Mouse (Mus musculus) embryonic facial prominence, embryonic 11.5 days (tissue): ENCODE results near the gene Tmcc3. TPM values are rescaled to one million over a fixed set of nuclear protein-coding genes. Genes with fewer than 3 reads are reported as not detected.

Experiments
- ATAC-seq: fragments of 200-750 bp; cut with Nextera tagmentation; replicated peaks from 2 replicates; pipeline ENCODE4 v1.8.0; 2017; ENCODE audit warnings: low read depth; ENCODE audit not compliant: insufficient number of reproducible peaks, low FRiP score, low TSS enrichment
- DNase-seq: peaks from one replicate; pipeline ENCODE4 v3.0.0-alpha.2; 2015; ENCODE audit warnings: low spot score
- H3K27ac ChIP-seq: fragments of 300-500 bp; sonication (generic); replicated peaks from 2 replicates; pipeline ENCODE4 v1.5.1; 2014; ENCODE audit warnings: mild to moderate bottlenecking, low read depth, low read length, control low read depth
- H3K27me3 ChIP-seq: fragments of 300-500 bp; sonication (generic); 2 replicates; pipeline ENCODE4 v1.6.1; 2014; ENCODE audit warnings: mild to moderate bottlenecking, low read length, moderate library complexity, mixed read lengths; ENCODE audit not compliant: control insufficient read depth, insufficient read depth
- H3K36me3 ChIP-seq: fragments of 300-500 bp; sonication (generic); replicated peaks from 2 replicates; pipeline ENCODE4 v1.6.1; 2014; ENCODE audit warnings: low read depth, mild to moderate bottlenecking, low read length, moderate library complexity, mixed read lengths; ENCODE audit not compliant: control insufficient read depth, insufficient read depth
- H3K4me1 ChIP-seq: fragments of 300-500 bp; sonication (generic); 2 replicates; pipeline ENCODE4 v1.6.1; 2014; ENCODE audit warnings: low read length, mixed read lengths; ENCODE audit not compliant: control insufficient read depth, insufficient read depth
- H3K4me2 ChIP-seq: fragments of 300-500 bp; sonication (generic); 2 replicates; pipeline ENCODE4 v1.6.1; 2014; ENCODE audit warnings: low read depth, mild to moderate bottlenecking, control low read depth, low read length, moderate library complexity
- H3K4me3 ChIP-seq: fragments of 300-500 bp; sonication (generic); 2 replicates; pipeline ENCODE4 v1.5.1; 2014; ENCODE audit warnings: low read depth, low read length, control low read depth
- H3K9ac ChIP-seq: fragments of 300-500 bp; sonication (generic); replicated peaks from 2 replicates; pipeline ENCODE4 v1.6.1; 2014; ENCODE audit warnings: mild to moderate bottlenecking, control low read depth, low read length
- H3K9me3 ChIP-seq: fragments of 300-500 bp; sonication (generic); replicated peaks from 2 replicates; pipeline ENCODE4 v1.6.1; 2016; ENCODE audit warnings: mild to moderate bottlenecking, low read length, inconsistent platforms, mixed read lengths; ENCODE audit not compliant: control insufficient read depth
- WGBS: fragments of 180-500 bp; shearing (Covaris S2); extraction: QIAGEN DNeasy Blood & Tissue Kit; methylation state at CpG from one replicate; pipeline ENCODE4 v1.1.7; 2014; 5-methylcytosine and 5-hydroxymethylcytosine counted together
- polyA plus RNA-seq: library from polyadenylated mRNA; unstranded; fragments of >200 nt; fragmentation: Nextera tagmentation; extraction: Ambion mirVana; gene quantifications from 2 replicates; pipeline ENCODE4 v1.2.1, GENCODE M21; 2014

The Tmcc3 gene
- polyA plus RNA-seq, 1 experiment from 2014 or later: 3.0 TPM

GRCm38 (mm10) chr10:94336071-94336470, 24.3 kb downstream of the Tmcc3 start:
- no peak overlapping the region for H3K4me3 ChIP-seq
- no peaks in the 10 kb centered on the region for H3K4me1 ChIP-seq
- H3K9me3 ChIP-seq: no peaks in the 10 kb centered on the region
- DNase-seq (no peak), ATAC-seq (no peak)
- no peaks in the 10 kb centered on the region for H3K36me3 ChIP-seq
- H3K27ac ChIP-seq: no peak overlapping the region
- no peak overlapping the region for H3K9ac ChIP-seq
- WGBS: 96% methylated on average over 6 of the region's 6 CpGs
- H3K4me2 ChIP-seq: no peak overlapping the region
- no peaks in the 10 kb centered on the region for H3K27me3 ChIP-seq

GRCm38 (mm10) chr10:94341501-94341900, 29.8 kb downstream of the Tmcc3 start:
- no peak overlapping the region for H3K4me3 ChIP-seq
- H3K27ac ChIP-seq: no peak overlapping the region
- H3K4me1 ChIP-seq: no peaks in the 10 kb centered on the region
- ATAC-seq: no peak
- no peaks in the 10 kb centered on the region for H3K27me3 ChIP-seq
- no peak for DNase-seq
- 70% methylated on average over 17 of the region's 17 CpGs for WGBS
- H3K9ac ChIP-seq: no peak overlapping the region
- H3K4me2 ChIP-seq: no peak overlapping the region
- no peaks in the 10 kb centered on the region for H3K36me3 ChIP-seq
- H3K9me3 ChIP-seq: no peaks in the 10 kb centered on the region

GRCm38 (mm10) chr10:94342256-94342655, 30.5 kb downstream of the Tmcc3 start:
- Histone ChIP-seq H3K9me3 (no peaks in the 10 kb centered on the region), H3K9ac (no peak overlapping the region), H3K27me3 (no peaks in the 10 kb centered on the region), H3K4me2 (no peak overlapping the region), H3K4me3 (no peak overlapping the region), H3K27ac (no peak overlapping the region), H3K4me1 (no peaks in the 10 kb centered on the region), H3K36me3 (no peaks in the 10 kb centered on the region)
- WGBS: 67% methylated on average over 7 of the region's 7 CpGs
- DNase-seq (no peak), ATAC-seq (no peak)

GRCm38 (mm10) chr10:94343581-94343980, 31.8 kb downstream of the Tmcc3 start:
- 86% methylated on average over 7 of the region's 7 CpGs for WGBS
- H3K27me3 ChIP-seq: no peaks in the 10 kb centered on the region
- no peak for ATAC-seq

GRCm38 (mm10) chr10:94344631-94345417, 33.1 kb downstream of the Tmcc3 start:
- 56% methylated on average over 22 of the region's 22 CpGs for WGBS
- no peak overlapping the region for H3K4me2 ChIP-seq
- H3K36me3 ChIP-seq: no peaks in the 10 kb centered on the region
- H3K4me1 ChIP-seq: no peaks in the 10 kb centered on the region
- no peaks in the 10 kb centered on the region for H3K9me3 ChIP-seq
- H3K9ac ChIP-seq: no peak overlapping the region
- no peak for DNase-seq
- no peak for ATAC-seq
- H3K27me3 ChIP-seq: no peaks in the 10 kb centered on the region
- no peak overlapping the region for H3K27ac ChIP-seq
- H3K4me3 ChIP-seq: no peak overlapping the region

More at GRCm38 (mm10) chr10:94343581-94343980, 31.8 kb downstream of the Tmcc3 start:
- H3K27ac ChIP-seq: no peak overlapping the region
- H3K9me3 ChIP-seq: no peaks in the 10 kb centered on the region
- H3K36me3 ChIP-seq: no peaks in the 10 kb centered on the region
- DNase-seq: no peak
- H3K4me1 ChIP-seq: no peaks in the 10 kb centered on the region
- no peak overlapping the region for H3K9ac ChIP-seq
- H3K4me3 ChIP-seq: no peak overlapping the region
- H3K4me2 ChIP-seq: no peak overlapping the region

GRCm38 (mm10) chr10:94345509-94346252, 33.9 kb downstream of the Tmcc3 start:
- no peaks in the 10 kb centered on the region for H3K9me3 ChIP-seq
- ATAC-seq (no peak), DNase-seq (no peak)
- H3K4me2 ChIP-seq: no peak overlapping the region
- no peaks in the 10 kb centered on the region for H3K36me3 ChIP-seq
- WGBS: 92% methylated on average over 7 of the region's 7 CpGs
- H3K9ac ChIP-seq: no peak overlapping the region
- no peaks in the 10 kb centered on the region for H3K27me3 ChIP-seq
- no peak overlapping the region for H3K27ac ChIP-seq
- no peaks in the 10 kb centered on the region for H3K4me1 ChIP-seq
- no peak overlapping the region for H3K4me3 ChIP-seq

- ATAC-seq (no peak), DNase-seq (no peak)
- no peaks in the 10 kb centered on the region for H3K36me3 ChIP-seq
- no peaks in the 10 kb centered on the region for H3K27me3 ChIP-seq
- H3K4me2 ChIP-seq: no peak overlapping the region
- no peak overlapping the region for H3K4me3 ChIP-seq
- no peak overlapping the region for H3K27ac ChIP-seq
- H3K9me3 ChIP-seq: no peaks in the 10 kb centered on the region
- H3K4me1 ChIP-seq: no peaks in the 10 kb centered on the region
- 92% methylated on average over 7 of the region's 7 CpGs for WGBS
- H3K9ac ChIP-seq: no peak overlapping the region
Observed at GRCm38 (mm10) chr10:94346596-94346995, 34.8 kb downstream of the Tmcc3 start.

GRCm38 (mm10) chr10:94347296-94347695, 35.5 kb downstream of the Tmcc3 start:
- ATAC-seq (no peak), DNase-seq (no peak)
- Histone ChIP-seq H3K36me3 (no peaks in the 10 kb centered on the region), H3K4me1 (no peaks in the 10 kb centered on the region), H3K9ac (no peak overlapping the region), H3K4me2 (no peak overlapping the region), H3K27ac (no peak overlapping the region), H3K27me3 (no peaks in the 10 kb centered on the region), H3K9me3 (no peaks in the 10 kb centered on the region), H3K4me3 (no peak overlapping the region)
- 79% methylated on average over 10 of the region's 10 CpGs for WGBS
